In the genomic region with DNA sequence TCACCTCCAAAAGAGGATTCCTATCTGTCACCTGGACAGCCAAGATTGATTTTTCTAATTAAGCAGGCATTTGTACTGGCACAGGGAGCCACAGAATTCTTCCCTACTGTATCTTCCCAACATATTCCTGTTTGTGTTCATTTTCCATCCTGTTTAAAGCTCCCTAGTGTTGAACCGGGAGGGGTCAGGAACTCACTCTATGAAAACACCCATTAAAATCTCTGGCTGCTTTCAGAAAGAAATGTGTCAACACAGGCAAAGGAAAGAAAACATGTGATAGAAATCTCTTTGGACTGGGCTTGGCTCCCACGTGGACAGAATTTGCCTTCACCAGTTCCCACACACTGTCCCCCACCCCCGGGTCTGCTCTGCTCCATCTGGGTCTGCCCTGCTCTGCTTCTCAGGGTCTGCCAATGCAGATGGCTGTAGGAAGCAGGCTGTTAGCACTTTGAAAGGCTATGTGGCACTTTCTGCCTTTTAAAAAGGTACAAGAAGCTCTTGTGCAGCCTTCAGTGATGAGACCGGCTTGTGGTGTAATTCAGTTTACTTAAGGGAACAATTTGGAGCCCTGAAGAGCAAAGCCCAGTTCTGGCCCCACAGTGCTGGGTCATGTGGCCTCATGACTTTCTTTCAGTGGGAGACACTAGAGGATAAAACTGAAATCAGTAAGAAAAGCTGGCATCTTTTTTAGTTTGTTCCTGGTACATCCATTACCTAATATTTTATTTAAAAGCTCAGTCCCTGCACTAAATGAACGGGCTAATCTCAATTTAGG, we compare ENCODE assay signal across 7 mouse cellular contexts.
A peak's percentile ranks its signal among the peaks of the same experiment; 100 is the strongest.
DNase-seq lines count a peak whose midpoint lies in the region; ATAC-seq and TF ChIP-seq lines count a peak whose summit lies in the region.

No protein-coding gene starts in this region.

- peak overlapping the region; percentile 29; the same call in 1 of the 2 replicates for H3K27ac ChIP-seq in forebrain, postnatal 0 days (ENCODE audit: low read depth, low read length)
- no peak overlapping the region for H3K27ac ChIP-seq in liver, postnatal 0 days (ENCODE audit: low read depth)

- no peaks in the 10 kb centered on the region for H3K36me3 ChIP-seq in forebrain, postnatal 0 days (ENCODE audit: insufficient read depth)
- no peaks in the 10 kb centered on the region for H3K36me3 ChIP-seq in liver, postnatal 0 days (replicated peaks; ENCODE audit: insufficient read depth, low read length)

- no peak overlapping the region for H3K9ac ChIP-seq in forebrain, postnatal 0 days
- H3K9ac ChIP-seq in liver, postnatal 0 days (replicated peaks), result no peak overlapping the region

- no peak for TF ChIP-seq EP300 in liver, postnatal 0 days (IDR thresholded peaks at IDR 0.05; ENCODE audit: low read depth)

- H3K9me3 ChIP-seq in forebrain, postnatal 0 days (ENCODE audit: low read length), result no peaks in the 10 kb centered on the region
- H3K9me3 ChIP-seq in liver, postnatal 0 days (ENCODE audit: low read length), result no peaks in the 10 kb centered on the region

- peaks cover 10% of the 10 kb centered on the region; the same call in 1 of the 2 replicates for H3K4me1 ChIP-seq in forebrain, postnatal 0 days (ENCODE audit: insufficient read depth)
- H3K4me1 ChIP-seq in liver, postnatal 0 days (ENCODE audit: insufficient read depth), result no peaks in the 10 kb centered on the region

- intact Hi-C loops in heart, postnatal 10 days (cut with DNase I), result no loop called here

- peak; percentile 99 for ATAC-seq in forebrain, postnatal 0 days
- ATAC-seq in liver, postnatal 0 days, result no peak

- peak; percentile 30 for DNase-seq in embryo, embryonic 11.5 days (ENCODE audit: low read depth, low spot score)
- peak; percentile 74 for DNase-seq in forebrain, postnatal 0 days
- peak; percentile 46 to 58 for DNase-seq in heart, postnatal 10 days
- peak; percentile 42 to 81 for DNase-seq in layer of hippocampus, adult 18-20 months (ENCODE audit: low spot score in 2 of 2)
- DNase-seq in lung, postnatal 10 days, result peak; percentile 60
- DNase-seq in right cerebral cortex, postnatal 10 days (ENCODE audit: low spot score in 2 of 2), result peak; percentile 73 to 85
- no peak for DNase-seq in liver, postnatal 0 days

- H3K4me2 ChIP-seq in forebrain, postnatal 0 days (ENCODE audit: low read depth), result no peak overlapping the region
- H3K4me2 ChIP-seq in liver, postnatal 0 days (ENCODE audit: low read depth, low read length), result no peak overlapping the region

- TF ChIP-seq CTCF in forebrain, postnatal 0 days (IDR thresholded peaks at IDR 0.05; ENCODE audit: low read depth), result no peak
- no peak for TF ChIP-seq CTCF in liver, postnatal 0 days (IDR thresholded peaks at IDR 0.05; ENCODE audit: low read depth)

- 8% methylated on average over 5 of the region's 5 CpGs for WGBS in forebrain, postnatal 0 days
- 42% methylated on average over 5 of the region's 5 CpGs for WGBS in liver, postnatal 0 days (ENCODE audit: insufficient replicate concordance)

- H3K27me3 ChIP-seq in forebrain, postnatal 0 days (ENCODE audit: insufficient read depth, low read length), result no peaks in the 10 kb centered on the region
- no peaks in the 10 kb centered on the region for H3K27me3 ChIP-seq in liver, postnatal 0 days (ENCODE audit: insufficient read depth, low read length)

- H3K4me3 ChIP-seq in forebrain, postnatal 0 days (ENCODE audit: low read depth, low read length), result no peak overlapping the region
- no peak overlapping the region for H3K4me3 ChIP-seq in liver, postnatal 0 days (ENCODE audit: low read depth, low read length)
